Mouse (Mus musculus) megakaryocyte, adult 5-6 weeks (primary cell): Measurements from ENCODE around the gene Cdan1. TPM values are rescaled to one million over a fixed set of nuclear protein-coding genes. Genes with fewer than 3 reads are reported as not detected.

Source experiments
- ATAC-seq: 2 replicates; pipeline ENCODE4 v1.8.0; 2016; ENCODE audit warnings: mild to moderate bottlenecking, inconsistent platforms; ENCODE audit not compliant: poor library complexity, severe bottlenecking
- total RNA-seq, 2 experiments: library from RNA; stranded (forward) in 1 of 2; stranded (reverse) in 1 of 2; fragments of 153-499, 151-499 nt in 1 of 2; fragments of 221-1000, 200-1000 nt in 1 of 2; gene quantifications; 2 replicates each; pipeline versions ENCODE4 v1.2.3 to v1.2.4; 2015 to 2017

Cdan1 gene
- total RNA-seq (2015) = 9.9 and 11.3 TPM in 2 replicates
- 11.6 and 18.0 TPM in 2 replicates for total RNA-seq (2017)

DNA sequence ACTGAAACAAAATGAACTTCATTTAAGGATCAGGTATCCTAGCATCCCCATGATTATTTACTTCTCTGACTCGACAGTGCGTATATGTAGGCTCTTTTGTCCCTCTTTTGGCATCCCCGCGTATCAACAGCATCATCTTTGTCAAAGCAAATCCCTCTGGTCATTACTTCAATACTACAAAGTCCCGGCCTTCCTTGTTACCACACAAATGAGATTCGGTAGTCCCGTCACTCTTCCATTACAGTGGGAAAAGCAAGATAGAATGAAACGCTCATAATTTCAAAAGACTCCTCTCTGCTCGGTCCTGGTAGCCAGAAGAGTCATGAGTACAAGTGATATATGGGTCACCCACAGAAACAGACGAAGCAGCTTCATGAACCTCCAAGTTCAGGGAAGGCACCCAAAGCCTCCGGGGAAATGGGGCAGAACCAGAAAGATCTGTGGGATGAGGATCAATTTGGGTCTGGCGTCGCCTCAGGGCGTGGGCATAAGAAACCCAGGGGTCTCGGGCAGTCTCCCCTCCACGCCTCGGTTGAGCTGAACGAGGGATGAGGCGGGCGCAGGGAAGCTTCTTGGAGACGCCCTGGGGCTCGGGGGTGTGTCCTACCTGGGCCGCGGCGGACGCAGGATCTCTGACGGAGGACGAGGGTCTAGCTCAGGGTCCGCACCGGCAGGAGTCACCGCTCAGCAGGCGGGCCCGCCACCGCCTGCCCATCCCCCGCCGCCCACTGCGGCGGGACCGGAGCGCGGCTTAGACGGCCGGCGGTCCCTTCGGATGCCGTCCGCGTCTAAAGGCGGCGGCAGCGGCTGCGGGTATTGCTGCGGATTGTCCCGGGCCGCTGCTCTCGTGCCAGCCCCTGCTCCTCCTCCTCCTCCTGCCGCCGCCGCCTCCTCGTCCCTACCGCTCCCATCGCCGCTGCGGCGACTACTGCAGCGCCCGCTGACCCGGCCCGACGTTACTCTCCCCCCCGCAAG lies at the start of gene Cdan1:
Gene Cdan1 (minus strand): TSS at position 680 of the 975 bp plus-strand sequence.
- peak; percentile 13 for ATAC-seq

DNA sequence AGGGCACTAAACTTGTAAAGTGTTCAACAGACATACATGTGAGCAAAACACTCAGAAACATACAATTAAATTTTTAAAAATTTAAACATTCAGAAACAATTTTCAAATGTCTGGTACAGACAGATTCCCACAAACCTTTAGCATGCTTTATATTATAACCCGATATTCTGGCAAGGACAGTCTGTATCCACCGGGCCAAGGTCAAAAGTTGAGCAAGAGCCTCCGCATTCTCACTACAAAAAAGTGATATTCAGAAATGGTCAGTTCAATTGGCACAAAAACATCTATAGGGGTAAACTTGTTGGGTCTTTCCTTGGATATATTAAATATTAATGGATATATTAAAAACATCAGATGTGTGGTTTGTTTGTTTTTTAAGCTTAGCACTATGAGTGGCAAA lies 46.4 kb upstream of the Cdan1 start:
- no peak for ATAC-seq

DNA sequence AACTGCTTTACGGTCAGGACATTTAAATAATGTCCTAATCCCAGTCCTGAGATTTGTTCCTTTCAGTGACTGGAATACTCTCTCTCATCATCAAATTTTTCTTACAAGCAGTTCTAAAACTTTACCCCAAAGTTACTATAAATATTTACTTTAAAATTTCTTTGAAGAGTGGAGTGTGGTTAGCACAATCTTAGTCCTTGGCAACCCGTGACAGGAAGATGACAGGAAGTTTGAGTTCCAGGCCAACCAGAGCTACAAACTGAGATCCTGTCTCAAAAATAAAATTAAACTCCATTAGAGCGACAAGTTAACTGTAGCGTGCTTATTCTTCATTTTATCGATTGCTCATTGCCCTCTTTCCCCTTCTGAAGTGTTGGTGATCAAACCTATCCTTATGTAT lies 37.7 kb upstream of the Cdan1 start:
- no peak for ATAC-seq

DNA sequence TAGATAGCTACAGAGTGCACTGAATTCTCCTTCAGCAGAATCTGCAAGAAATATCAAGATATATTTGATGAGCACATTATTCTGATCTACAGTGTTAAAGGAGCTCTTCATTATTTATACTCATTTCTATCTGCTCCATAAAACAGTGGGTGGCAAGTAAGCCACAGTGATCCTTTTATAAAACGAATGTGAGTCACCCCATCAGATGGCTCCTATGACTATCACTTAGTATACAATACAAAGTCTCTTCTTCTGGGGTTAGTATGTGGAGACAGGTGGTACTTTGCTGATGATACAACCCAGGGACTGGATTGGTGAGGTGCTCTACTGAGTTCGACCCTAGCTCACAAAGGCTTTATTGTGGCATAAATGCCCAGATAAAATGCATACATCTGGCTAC lies 23.3 kb upstream of the Cdan1 start:
- ATAC-seq = no peak

DNA sequence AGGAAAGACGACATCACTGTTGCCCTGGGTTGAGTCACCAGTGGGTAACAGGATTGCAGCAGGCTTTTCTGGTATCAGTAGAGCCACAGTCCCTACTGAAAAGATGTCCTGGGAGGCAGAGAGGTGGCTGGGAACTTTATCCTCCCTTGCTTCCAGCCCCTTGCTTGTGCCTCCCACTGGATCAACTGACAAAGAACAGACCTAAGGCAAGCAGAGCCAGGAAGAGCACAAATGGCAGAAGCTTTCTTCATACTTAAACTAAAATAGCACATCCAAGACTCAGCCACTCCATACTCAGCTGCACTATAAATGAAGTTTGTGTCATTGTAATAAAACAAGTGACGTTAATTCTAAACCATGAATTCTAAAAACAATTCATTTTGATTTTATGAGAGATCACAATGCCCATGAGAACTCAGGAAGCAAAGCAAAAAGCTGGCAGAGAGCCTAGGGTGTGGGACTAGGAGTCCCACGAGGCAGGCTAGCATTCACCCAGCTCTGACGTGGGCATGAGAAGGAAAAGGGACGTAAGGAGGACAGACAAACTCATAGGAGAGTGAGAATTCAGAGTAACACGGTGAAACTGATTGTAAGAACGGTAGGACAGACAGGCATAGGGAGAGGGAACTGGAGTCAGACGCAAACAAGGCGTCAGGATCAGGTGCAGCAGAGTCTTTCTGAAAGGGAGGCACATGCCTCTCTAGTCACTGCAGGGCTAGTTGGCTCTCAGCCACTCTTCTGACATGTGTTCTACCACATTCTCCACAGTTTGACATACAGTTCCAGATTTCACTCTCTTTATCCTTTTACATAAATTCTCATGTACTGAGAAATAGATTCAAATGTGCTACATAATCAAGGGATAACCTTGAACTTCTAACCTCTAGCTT lies 21.8 kb upstream of the Cdan1 start:
- ATAC-seq = no peak

DNA sequence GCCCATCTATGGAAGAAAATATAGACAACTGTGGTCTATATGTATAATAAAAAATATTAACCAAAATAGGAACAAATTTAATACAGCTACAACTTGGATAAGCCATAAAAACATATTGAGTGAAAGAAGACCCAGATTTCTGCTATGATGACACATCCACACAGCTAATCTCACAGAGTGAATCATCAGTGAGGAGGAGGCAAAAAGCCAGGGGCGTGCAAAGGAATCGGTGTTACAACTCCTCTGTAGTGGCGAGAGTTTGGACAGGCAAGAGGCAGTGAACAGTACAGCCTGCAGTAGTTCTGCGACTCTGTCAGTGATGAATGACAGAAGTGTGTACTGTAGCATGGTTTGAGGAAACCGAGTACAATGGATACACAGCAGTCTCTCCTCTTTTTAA lies 17.4 kb upstream of the Cdan1 start:
- ATAC-seq = no peak

DNA sequence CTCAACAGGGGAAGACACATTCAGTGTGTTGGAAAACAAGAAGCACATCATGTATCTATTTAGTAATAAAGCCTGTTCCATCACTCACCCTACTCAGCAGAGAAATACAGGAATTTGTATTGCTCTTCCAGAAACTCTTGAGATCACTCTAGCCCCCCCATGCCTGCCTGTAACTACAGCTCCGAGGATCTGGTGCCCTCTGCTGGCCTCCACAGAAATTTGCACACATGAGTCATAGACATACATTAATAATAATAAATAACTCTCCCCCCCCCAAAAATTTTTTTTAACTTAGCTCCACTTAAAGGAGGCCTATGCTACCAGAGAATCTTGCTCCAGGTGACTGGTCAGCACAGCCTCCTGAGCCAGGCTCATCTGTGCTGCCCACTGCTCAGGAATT lies 16.6 kb upstream of the Cdan1 start:
- ATAC-seq = peak; percentile 62

DNA sequence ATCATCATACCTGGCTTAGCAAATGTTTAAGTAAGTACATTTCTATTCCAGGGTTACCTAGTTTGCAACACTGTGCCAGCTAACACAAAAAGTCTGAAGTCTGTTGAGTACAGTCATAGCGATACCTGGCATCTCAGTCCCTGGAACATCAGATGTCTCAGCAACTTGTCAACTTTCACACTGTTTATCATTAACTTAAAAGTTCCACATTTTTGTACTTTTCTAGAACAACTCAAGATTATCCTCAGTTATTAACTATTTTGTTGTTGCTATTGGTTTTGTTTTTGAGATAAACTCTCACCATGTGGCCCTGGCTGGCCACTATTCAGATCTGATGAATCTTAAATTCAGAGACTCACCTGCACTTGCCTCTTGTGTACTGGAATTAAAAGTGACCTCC lies 13.5 kb upstream of the Cdan1 start:
- ATAC-seq = no peak

DNA sequence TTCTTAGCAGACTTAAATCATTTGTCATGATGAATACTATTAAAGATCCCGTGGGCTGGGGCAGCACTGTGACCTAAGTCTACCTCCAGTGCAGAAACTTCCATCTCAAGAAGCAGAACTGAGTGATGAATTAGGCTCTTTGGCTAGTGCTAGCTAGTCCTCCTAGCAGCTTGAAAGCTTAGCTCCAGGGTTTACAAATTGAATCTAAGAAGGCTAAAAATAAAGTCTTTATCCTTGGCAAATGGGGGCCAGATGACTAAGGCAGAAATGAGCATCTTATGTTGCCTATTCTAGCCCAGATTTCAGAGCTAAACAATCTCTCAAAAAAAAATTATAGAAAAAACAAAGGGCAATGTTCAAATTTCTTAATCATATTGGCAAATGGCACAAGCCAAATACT lies 10.8 kb upstream of the Cdan1 start:
- no peak for ATAC-seq

DNA sequence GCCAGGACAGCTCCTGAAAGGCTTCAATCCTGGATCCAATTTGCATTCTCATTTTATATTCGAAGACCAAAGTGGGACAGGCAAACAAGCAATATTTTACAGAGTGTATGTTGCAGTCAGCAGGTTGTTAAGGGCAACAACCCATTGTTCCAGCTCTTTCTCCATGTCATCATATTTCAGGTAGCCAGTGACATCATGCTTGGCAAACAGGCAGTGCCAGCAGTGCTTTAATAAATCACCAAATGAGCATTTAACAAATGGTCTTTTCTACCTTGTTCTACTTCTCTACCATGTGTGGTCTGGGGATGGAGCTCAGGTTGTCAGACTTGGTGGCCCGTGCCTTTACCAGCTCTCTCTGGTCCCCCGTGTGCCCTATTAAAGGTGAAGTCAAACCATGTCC lies 8.2 kb upstream of the Cdan1 start:
- no peak for ATAC-seq

DNA sequence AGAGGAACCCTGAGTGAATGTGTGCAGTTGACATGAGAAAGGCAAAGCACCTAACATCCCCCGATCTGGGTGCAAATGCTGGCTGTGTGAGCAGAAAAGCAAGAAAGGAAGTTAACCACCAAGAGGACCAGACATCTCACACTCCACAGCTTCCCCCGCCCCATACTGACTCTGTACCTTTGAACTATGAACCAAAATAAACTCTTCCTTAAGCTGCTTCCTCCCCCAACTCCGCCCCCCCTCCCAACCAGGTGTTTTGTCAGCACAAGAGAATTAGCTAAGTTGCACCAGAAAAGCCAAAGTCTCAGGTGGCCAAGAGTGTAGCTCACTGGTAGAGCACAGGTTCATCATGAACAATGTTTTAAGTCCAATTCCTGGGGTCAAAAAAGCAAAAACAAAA lies 3.2 kb upstream of the Cdan1 start:
- no peak for ATAC-seq

DNA sequence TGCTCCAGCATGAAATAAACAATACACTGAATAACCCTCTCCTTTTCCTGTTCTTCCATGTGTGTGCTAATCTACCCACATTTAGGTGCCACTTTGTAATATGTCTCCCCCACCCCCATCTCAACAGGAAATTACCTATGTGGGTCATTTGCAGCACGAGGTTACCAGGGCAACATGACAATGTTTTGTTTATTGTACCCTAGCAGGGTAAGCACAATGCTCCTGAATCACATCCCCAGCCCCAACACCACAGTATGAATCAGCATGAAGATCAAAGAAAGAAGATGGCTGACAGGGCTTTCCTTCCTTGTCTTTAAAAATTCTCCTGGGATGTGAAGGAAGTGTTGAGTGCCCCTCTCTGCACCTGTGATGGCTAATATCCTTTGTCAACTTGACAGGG lies 2.7 kb upstream of the Cdan1 start:
- ATAC-seq = no peak

DNA sequence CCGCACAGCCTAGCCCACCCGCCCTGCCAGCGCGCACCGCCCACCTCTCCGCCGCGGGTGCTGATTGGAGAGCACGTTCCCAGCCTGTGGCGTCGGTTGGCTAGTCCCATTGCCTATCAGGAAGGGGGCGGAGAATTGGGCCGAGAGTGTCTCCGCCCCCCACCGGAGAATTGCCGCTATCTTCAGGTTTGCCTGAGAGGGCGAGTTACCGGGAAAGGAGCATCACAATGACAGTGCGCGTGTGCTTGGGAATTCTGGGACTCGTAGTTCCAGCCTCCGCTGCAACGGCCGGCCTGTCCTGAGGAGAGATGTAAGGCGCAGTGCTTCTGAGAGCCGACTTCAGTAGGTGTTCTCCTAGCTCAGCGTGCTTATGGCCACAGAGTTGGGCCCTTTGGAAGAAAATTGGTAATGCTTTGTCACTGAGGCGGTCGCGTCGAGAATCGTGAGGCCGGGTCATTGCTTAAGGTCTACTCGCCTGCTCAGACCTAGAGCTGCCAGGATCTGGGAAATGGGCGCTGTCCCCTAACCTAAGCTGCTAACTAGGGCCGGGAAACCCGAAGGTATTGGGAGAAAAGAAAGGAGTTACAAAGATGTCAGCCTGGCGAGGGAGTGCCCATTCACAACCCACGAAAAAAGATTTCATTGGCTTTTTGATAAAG lies 625 bp upstream of the Cdan1 start, which contains the start of gene Ttbk2:
Gene Ttbk2 (minus strand): TSS at position 181 of the 659 bp plus-strand sequence.
- ATAC-seq = peak; percentile 99

DNA sequence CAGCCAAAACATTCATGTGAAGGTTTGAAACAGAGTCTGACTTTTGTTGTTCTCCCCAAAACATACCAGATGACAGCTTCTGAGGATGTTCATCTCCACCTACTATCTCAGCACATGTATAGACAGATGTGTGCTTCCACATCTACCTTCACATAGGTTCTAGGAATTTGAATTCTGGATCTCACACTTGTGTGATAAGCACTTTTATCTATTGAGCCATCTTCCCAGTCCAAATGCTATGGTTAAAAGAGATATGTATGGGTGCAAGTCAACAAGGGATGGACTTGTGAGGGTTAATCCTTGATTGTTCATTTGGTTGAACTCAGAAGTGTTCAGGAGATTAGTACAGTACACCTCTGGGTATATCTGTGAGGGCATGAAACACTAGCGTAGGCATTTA lies 4.6 kb downstream of the Cdan1 start:
- ATAC-seq = no peak

DNA sequence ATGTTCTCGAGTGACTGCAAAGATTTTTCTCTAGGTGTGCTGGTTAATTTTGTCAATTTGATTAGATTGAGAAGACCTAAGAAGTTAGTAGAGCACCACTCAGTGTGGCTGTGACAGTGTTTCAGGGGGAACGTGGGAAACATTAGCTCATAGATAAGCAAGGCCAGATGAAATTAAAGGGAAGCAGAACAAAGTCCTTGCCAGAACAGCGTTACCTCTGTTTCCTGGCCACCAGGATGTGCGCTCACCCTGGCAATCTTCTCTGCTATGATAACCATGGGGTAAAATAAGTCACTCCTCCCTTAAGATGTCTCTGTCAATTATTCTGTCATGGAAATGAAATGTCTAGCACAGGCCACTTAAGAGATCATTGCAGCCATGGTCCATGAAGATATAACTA lies 5.9 kb downstream of the Cdan1 start:
- no peak for ATAC-seq

DNA sequence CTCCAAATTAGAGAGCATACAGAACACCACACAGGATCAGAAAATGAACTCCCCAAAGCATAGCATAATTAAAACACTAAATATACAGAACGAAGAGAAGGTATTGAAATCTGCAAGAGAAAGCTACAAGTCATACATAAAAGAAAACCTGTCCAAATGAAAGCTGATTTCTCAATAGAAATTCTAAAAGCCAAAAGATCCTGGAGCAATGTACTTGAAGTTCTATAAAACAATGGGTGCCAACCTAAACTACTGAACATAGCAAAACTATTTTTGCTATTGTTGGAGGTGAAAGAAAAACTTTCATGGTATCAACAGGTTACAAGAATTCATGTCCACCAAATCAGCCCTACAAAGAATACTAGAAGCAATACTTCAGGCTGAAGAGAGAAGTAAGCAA lies 8.7 kb downstream of the Cdan1 start:
- ATAC-seq = no peak

DNA sequence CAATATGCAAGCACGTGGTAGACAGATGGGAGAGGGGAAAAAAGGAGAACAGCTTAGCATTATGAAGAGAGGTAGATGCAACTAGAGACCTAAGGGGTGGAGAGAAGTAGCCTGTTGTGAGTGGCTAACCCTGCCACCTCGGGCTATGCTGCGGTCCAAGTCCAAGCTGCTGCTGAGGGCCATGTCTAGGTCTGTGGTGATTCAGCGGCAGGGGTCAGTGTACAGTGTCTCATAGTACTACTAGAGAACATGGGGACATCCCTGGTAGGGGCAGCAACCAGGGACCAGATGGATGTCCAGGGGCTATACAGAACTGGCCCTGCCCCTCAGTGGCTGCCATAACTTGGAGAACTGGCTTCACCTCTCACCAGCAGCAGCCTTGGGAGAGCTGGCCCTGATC lies 14.8 kb downstream of the Cdan1 start:
- no peak for ATAC-seq

DNA sequence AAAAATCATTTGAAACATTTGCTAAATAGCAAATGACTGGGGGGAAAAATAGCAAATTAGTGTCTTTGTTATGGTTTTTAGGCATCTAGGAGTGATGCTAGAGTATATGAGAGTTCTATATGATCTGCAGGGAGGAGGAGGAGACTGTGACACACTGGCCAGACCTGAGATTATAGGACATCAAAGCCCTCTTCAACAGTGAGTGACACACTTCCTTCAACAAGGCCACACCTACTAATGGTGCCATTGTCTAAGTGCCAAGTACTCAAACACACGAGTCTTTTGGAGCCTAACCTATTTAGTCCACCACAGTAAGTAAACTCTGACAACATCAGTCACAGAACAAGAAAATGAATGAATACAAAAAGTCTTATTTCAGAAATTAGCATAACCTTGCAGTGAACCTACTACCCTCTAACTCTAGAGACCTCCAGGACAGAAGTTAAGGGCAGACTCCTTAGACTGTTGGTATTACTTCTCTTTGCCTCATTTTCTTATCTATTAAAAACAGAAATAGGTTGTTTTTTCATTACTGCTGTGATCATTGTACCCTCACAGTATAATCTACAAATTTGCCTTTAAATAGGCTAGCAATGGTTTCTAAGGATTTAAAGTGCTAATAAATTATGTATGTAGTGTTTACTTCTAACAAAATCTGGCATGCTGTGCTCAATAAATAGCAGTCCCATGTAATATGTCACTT lies 22.8 kb downstream of the Cdan1 start:
- ATAC-seq = no peak

DNA sequence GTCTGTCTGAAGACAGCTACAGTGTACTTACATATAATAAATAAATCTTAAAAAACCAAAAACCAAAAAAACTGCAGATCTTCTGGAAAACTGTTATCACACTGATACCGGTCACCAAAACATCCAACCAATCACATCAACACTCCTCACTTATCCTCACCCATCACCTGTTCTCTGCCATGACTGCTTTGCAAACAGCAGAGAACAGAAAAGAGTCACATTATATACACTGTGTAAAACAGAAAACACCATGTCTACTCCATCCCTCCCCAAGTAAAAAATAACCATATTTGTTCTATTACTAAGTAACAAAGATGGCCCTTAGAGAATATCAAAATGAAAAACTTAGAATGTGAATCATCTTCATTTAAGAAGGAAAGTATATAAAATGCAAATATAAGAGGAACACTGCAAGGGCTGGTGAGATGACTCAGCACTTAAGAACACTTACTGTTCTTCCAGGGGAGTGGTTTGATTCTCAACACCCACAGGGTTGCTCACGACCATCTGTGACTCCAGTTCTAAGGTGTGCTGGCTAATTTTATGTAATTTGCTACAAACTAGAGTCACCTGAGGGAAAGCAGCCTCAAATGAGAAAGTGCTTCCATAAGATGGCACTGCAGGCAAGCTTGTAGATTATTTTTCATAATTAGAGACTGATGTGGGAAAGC lies 79.5 kb downstream of the Cdan1 start:
- ATAC-seq = no peak

DNA sequence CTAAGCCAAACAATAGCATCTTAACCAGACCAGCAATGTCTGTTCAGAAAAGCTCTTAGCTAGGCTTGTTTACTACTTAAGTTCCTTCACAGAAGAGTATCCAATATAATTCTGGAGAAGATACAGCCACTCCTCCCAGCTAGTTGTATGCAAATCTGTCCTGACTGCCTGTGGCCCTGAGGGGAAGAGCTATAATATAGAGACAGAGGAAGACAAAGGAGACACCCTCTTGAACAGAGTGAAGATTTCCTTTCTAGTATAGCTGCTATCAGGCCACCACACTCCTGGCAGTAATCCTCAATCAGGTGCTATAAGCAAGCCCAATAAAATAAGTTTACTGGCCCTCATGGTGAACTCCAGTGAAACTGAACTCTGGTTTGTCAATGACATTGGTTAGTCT lies 88.0 kb downstream of the Cdan1 start:
- no peak for ATAC-seq
